Mouse (Mus musculus) kidney, adult 2 months (tissue): ENCODE data around the gene Nop56.

Experiments used
- CTCF ChIP-seq: fragments of 200-500 bp; conservative IDR thresholded peaks from 2 replicates; pipeline ENCODE4 v1.5.1; 2011; ENCODE audit warnings: low read depth, mild to moderate bottlenecking, control low read depth, low read length, moderate library complexity, mixed read lengths; ENCODE audit not compliant: insufficient read depth, insufficient read length
- POLR2A ChIP-seq: fragments of 200-500 bp; IDR thresholded peaks from one replicate; pipeline ENCODE4 v1.6.1; 2011; ENCODE audit warnings: low read depth, low read length, control low read depth

DNA sequence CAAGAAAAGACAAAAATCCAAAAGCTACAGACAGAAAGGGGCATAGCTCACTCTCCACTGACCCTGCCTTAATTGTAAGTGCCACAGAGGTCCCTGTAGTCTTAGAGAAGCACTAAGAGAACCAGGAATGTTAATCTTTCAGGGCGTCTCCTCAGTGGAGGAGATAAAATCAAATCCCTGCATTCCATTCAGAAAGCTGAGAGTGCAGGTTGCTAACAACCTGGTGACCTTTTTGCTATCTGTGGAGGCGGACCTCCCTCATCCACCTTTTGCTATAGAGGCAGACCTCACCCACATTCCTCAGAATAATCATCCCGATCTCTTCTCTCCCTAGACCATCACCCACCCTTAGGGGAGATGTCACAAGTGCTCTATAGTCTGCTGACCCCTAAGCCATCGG is 14.9 kb downstream of the Nop56 start:
- TF ChIP-seq CTCF (no peak), POLR2A (no peak)
